Mouse (Mus musculus) limb, embryonic 15.5 days (tissue): ENCODE measurements around the gene Cd200r4. TPM values are rescaled to one million over a fixed set of nuclear protein-coding genes. Genes with fewer than 3 reads are reported as not detected.
"Not testable (repeated sequence)": the region's sequence is repeated elsewhere in the genome, so short reads cannot be mapped to it uniquely, and the experiment has no call there.

Source experiments
- ATAC-seq: fragments of 200-750 bp; cut with Nextera tagmentation; 2 replicates; pipeline ENCODE4 v1.8.0; 2017; ENCODE audit warnings: low read depth, moderate TSS enrichment; ENCODE audit not compliant: insufficient number of reproducible peaks, low FRiP score, low TSS enrichment
- H3K27ac ChIP-seq: fragments of 300-500 bp; sonication (generic); 2 replicates; pipeline ENCODE4 v1.5.1; 2015; ENCODE audit warnings: moderate library complexity, mild to moderate bottlenecking, inconsistent platforms
- H3K27me3 ChIP-seq: fragments of 300-500 bp; sonication (generic); 2 replicates; pipeline ENCODE4 v1.6.1; 2015; ENCODE audit warnings: inconsistent platforms
- H3K36me3 ChIP-seq: fragments of 300-500 bp; sonication (generic); 2 replicates; pipeline ENCODE4 v1.6.1; 2015; ENCODE audit warnings: inconsistent platforms
- H3K4me1 ChIP-seq: fragments of 300-500 bp; sonication (generic); 2 replicates; pipeline ENCODE4 v1.6.1; 2015; ENCODE audit warnings: inconsistent platforms
- H3K4me2 ChIP-seq: fragments of 300-500 bp; sonication (generic); 2 replicates; pipeline ENCODE4 v1.6.1; 2015; ENCODE audit warnings: mild to moderate bottlenecking, inconsistent platforms
- H3K4me3 ChIP-seq: fragments of 300-500 bp; sonication (generic); 2 replicates; pipeline ENCODE4 v1.5.1; 2015; ENCODE audit warnings: mild to moderate bottlenecking, inconsistent platforms
- H3K9ac ChIP-seq: fragments of 300-500 bp; sonication (generic); 2 replicates; pipeline ENCODE4 v1.6.1; 2015; ENCODE audit warnings: inconsistent platforms
- H3K9me3 ChIP-seq: fragments of 300-500 bp; sonication (generic); 2 replicates; pipeline ENCODE4 v1.6.1; 2016; ENCODE audit warnings: inconsistent platforms
- WGBS: fragments of 180-500 bp; shearing (Covaris S2); methylation state at CpG from one replicate; pipeline ENCODE4 v1.1.7; 2015; 5-methylcytosine and 5-hydroxymethylcytosine counted together
- polyA plus RNA-seq: library from polyadenylated mRNA; unstranded; fragments of >200 nt; fragmentation: Nextera tagmentation; extraction: Ambion mirVana; gene quantifications from 2 replicates; pipeline ENCODE4 v1.2.1, GENCODE M21; 2015

Cd200r4 gene
- polyA plus RNA-seq, 1 experiment from 2014 or later, result 0.76 TPM

DNA sequence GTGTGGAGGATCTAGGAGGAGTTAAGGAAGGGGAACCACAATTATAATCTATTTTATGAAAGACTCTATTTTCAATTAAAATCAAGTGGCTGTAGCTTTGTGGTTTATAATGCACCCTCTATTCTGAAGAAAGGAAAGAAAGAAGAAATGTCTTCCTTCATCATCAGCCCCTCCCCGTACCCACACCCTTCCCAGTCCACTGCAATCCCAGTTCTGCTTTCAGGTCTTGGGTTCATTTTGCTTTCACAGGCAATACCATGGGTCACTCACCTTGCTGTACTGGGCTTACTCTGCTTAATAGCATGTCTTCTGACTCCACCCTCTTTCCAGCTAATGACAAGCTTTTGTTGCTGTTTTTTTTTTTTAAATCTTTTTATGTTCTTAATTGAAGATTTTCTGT lies 24.6 kb upstream of the Cd200r4 start:
- Histone ChIP-seq H3K4me3 (no peak overlapping the region), H3K27ac (no peak overlapping the region), H3K27me3 (no peaks in the 10 kb centered on the region), H3K4me2 (no peak overlapping the region), H3K9me3 (no peaks in the 10 kb centered on the region), H3K36me3 (no peaks in the 10 kb centered on the region), H3K4me1 (no peaks in the 10 kb centered on the region), H3K9ac (no peak overlapping the region)
- WGBS, result 90% methylated on average over 1 of the region's 1 CpGs
- no peak for ATAC-seq

DNA sequence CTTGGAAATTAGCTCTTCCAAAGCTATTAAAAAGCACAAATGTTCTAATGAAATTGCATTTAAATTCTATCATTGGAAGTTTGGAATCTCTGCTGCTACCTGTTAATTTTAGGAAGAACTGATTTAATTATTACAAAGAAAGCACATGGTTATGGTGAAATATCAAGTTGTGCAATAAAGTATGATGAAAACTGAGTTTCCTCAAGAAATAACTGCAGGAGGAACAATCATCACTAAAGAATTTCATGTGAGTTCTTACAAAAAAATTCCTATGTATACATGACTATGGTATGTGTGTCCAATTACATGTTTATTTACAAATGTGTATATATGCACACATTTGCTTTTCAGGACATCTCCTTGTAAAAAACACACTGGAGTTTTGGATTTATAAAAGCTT lies 17.1 kb upstream of the Cd200r4 start:
- no peak overlapping the region for H3K4me3 ChIP-seq
- no peaks in the 10 kb centered on the region for H3K9me3 ChIP-seq
- no peaks in the 10 kb centered on the region for H3K4me1 ChIP-seq
- H3K27ac ChIP-seq, result no peak overlapping the region
- H3K9ac ChIP-seq, result no peak overlapping the region
- no peaks in the 10 kb centered on the region for H3K36me3 ChIP-seq
- H3K27me3 ChIP-seq, result no peaks in the 10 kb centered on the region
- no peak for ATAC-seq
- no peak overlapping the region for H3K4me2 ChIP-seq

DNA sequence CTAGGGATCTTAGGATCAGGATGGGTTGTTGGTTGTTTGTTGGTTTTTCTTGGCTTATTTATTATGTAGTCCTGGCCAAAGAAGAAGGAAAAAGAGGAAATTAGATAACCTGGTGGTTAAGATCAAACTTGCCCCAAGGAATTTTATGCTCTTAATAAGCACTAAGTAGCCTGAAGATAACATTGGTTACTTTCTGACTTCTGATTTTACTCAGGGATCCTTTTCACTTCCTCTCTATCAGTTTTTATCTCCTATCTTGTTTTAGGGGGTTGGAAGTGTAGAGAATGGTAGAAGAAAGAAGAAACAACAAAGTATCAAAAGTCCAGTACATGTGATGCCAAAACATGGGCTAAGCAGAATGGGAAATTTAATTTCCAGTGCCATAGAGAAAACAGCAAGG lies 5.6 kb upstream of the Cd200r4 start:
- no peak overlapping the region for H3K27ac ChIP-seq
- H3K9me3 ChIP-seq, result no peaks in the 10 kb centered on the region
- H3K27me3 ChIP-seq, result no peaks in the 10 kb centered on the region
- H3K9ac ChIP-seq, result no peak overlapping the region
- ATAC-seq, result no peak
- H3K4me2 ChIP-seq, result no peak overlapping the region
- no peaks in the 10 kb centered on the region for H3K36me3 ChIP-seq
- no peak overlapping the region for H3K4me3 ChIP-seq
- H3K4me1 ChIP-seq, result no peaks in the 10 kb centered on the region

DNA sequence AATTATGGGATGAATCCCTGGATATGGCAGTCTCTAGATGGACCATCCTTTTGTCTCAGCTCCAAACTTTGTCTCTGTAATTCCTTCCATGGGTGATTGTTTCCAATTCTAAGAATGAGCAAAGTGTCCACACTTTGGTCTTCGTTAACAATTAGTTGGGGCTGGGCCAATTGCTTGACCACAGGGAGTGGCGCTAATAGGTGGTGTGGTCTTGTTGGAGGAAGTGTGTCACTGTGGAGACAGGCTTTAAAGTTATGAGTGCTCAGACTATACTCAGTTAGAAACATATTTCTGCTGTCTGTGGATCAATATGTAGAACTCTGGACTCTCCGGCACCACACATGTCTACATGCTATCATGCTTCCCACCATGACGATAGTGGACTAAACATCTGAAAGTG lies 1.3 kb upstream of the Cd200r4 start:
- not testable (repeated sequence) for H3K4me2 ChIP-seq, H3K4me3 ChIP-seq, H3K9me3 ChIP-seq, H3K27ac ChIP-seq, H3K4me1 ChIP-seq, ATAC-seq, H3K27me3 ChIP-seq, H3K36me3 ChIP-seq, H3K9ac ChIP-seq
- WGBS, result 93% methylated on average over 4 of the region's 4 CpGs

DNA sequence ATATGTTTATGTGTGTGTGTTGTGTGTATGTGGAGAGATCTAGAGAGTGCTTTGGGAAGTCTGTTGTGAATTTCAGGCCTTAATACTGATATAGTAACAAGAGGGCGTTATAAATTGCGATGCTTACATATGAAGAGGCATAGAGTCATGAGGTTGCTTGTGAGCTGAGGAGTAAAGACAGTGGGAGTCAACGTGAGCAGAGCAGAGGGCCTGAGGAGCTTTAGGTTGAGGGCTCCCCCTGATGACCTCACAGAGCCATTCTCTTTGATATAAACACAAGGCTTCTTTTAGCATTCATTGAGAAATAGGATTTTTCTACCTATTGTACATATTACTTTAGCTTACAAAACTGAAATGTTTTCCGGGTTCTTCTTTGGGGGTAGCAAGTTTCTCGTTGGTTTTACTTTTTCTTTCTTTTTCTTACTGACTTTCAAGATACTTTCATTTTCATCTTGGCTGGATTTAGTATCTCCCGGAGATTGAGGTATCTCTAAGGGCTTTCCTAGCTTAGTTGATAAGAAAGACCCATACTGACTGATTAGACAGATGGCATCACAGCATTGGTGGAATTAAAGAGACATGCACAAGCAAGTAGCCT lies 1.0 kb downstream of the Cd200r4 start:
- Histone ChIP-seq H3K36me3 (no peaks in the 10 kb centered on the region), H3K9me3 (no peaks in the 10 kb centered on the region), H3K4me3 (no peak overlapping the region), H3K4me2 (no peak overlapping the region), H3K27me3 (no peaks in the 10 kb centered on the region), H3K4me1 (no peaks in the 10 kb centered on the region), H3K27ac (no peak overlapping the region), H3K9ac (no peak overlapping the region)
- no peak for ATAC-seq
- WGBS, result 83% methylated on average over 6 of the region's 6 CpGs

DNA sequence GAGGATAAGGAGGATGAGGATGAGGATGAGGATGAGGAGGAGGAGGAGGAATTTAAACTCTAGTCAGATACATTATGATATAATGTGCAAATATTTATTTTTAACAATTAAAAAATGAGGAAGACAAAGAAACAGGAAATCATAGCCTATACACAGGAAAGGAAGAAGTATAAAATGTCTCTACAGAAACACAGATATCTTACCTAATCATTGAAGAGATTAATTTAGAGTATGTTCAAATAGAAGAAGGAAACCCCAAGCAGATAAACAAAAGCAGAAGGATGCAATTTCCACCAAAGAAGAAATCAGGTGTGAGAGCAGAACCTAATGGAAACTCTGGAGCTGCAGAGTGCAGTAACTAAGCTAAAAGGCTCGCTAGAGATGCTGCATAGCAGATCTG lies 6.5 kb downstream of the Cd200r4 start:
- no peak for ATAC-seq
- 33% methylated on average over 1 of the region's 1 CpGs for WGBS
- no peak overlapping the region for H3K9ac ChIP-seq
- H3K9me3 ChIP-seq, result no peaks in the 10 kb centered on the region
- H3K36me3 ChIP-seq, result no peaks in the 10 kb centered on the region
- H3K4me1 ChIP-seq, result no peaks in the 10 kb centered on the region
- H3K27ac ChIP-seq, result no peak overlapping the region
- H3K4me2 ChIP-seq, result no peak overlapping the region
- H3K4me3 ChIP-seq, result no peak overlapping the region
- H3K27me3 ChIP-seq, result no peaks in the 10 kb centered on the region

DNA sequence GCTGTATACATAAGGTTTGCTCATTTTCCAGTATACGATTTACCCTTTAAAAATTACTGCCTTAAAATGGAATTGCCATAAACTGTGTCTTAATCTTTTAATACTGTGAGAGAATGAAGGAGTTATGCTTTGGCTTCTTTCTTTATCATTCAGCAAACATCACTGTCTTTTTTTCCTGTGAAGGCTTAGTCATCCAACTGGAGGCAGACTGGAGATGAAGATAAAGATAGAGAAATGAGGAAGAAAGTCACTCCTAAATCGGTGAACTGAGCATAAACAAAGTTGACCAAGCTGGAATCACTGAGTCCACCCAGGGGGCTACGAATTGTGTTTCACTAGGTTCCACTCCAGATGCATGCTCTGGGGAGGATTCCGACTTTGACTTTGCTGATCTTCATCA lies 9.0 kb downstream of the Cd200r4 start:
- H3K9ac ChIP-seq, result no peak overlapping the region
- H3K27me3 ChIP-seq, result no peaks in the 10 kb centered on the region
- no peaks in the 10 kb centered on the region for H3K4me1 ChIP-seq
- no peak overlapping the region for H3K4me3 ChIP-seq
- 78% methylated on average over 4 of the region's 4 CpGs for WGBS
- no peak overlapping the region for H3K27ac ChIP-seq
- no peak for ATAC-seq
- H3K9me3 ChIP-seq, result no peaks in the 10 kb centered on the region
- H3K4me2 ChIP-seq, result no peak overlapping the region
- no peaks in the 10 kb centered on the region for H3K36me3 ChIP-seq

DNA sequence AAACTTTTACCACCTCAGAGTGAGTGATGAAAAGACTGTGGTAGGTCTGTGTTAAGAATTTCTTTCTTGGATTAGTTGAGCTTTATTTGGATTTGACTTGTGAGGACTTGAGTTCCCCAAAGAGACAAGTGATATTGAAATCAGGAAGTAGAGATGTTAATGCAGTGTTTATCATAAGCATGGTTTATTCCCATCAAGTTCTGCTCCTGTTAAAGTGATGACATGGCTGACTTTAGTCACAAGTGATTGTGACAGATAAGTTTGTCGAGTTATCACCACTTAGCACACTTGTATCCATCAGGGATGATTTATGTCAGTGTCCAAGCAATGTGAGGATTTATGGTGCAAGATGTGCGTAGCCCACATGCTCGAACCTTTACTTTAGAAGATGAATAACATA lies 20.8 kb downstream of the Cd200r4 start:
- ATAC-seq, result no peak
- no peak overlapping the region for H3K9ac ChIP-seq
- no peak overlapping the region for H3K4me3 ChIP-seq
- no peak overlapping the region for H3K27ac ChIP-seq
- H3K4me1 ChIP-seq, result no peaks in the 10 kb centered on the region
- H3K27me3 ChIP-seq, result no peaks in the 10 kb centered on the region
- H3K9me3 ChIP-seq, result no peaks in the 10 kb centered on the region
- H3K4me2 ChIP-seq, result no peak overlapping the region
- 65% methylated on average over 3 of the region's 3 CpGs for WGBS
- no peaks in the 10 kb centered on the region for H3K36me3 ChIP-seq

DNA sequence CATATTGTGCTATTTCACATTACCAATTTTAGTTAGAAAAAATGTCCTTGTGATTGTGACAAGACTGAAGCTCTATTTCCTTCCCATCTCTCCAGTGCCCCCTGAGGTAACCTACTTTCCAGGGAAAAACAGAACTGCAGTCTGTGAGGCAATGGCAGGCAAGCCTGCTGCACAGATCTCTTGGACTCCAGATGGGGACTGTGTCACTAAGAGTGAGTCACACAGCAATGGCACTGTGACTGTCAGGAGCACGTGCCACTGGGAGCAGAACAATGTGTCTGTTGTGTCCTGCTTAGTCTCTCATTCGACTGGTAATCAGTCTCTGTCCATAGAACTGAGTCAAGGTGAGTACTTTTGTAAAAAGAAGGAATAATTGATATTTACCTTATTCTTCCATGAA lies 21.7 kb downstream of the Cd200r4 start:
- ATAC-seq, H3K27ac ChIP-seq, H3K9me3 ChIP-seq, H3K4me3 ChIP-seq, H3K4me1 ChIP-seq, H3K27me3 ChIP-seq, H3K36me3 ChIP-seq, H3K9ac ChIP-seq, H3K4me2 ChIP-seq: not testable (repeated sequence)
- WGBS, result 53% methylated on average over 2 of the region's 2 CpGs

DNA sequence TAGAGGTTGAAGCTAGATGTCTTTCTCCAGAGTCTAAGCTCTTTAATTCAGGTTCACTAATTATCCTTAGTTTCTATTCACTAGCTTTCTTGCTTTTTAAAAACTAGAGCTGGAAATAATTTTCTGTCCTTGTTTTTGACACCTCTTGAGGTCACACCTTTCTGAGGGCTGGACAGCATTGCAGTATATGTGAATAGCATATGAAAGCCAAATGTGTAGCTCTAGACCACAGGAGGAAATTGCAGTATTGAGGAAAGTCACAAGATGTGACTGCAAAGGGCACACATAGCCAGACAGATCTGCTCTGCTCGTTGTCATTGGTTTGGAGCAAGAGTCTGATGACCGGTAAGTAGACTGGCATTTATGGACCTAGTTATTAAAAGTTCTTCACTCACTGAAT lies 55.3 kb downstream of the Cd200r4 start, which contains the start of gene Cd200r2:
Gene Cd200r2 (plus strand): TSS at position 301 of the 400 bp plus-strand sequence.
- H3K9me3 ChIP-seq, result no peaks in the 10 kb centered on the region
- H3K4me1 ChIP-seq, result no peaks in the 10 kb centered on the region
- H3K4me2 ChIP-seq, result no peak within 1 kb of the TSS
- no peak for ATAC-seq
- 91% methylated on average over 2 of the region's 2 CpGs for WGBS
- no peak within 1 kb of the TSS for H3K4me3 ChIP-seq
- no peak within 1 kb of the TSS for H3K9ac ChIP-seq
- no peaks in the 10 kb centered on the region for H3K27me3 ChIP-seq
- H3K36me3 ChIP-seq, result no peaks in the 10 kb centered on the region
- no peak within 1 kb of the TSS for H3K27ac ChIP-seq

DNA sequence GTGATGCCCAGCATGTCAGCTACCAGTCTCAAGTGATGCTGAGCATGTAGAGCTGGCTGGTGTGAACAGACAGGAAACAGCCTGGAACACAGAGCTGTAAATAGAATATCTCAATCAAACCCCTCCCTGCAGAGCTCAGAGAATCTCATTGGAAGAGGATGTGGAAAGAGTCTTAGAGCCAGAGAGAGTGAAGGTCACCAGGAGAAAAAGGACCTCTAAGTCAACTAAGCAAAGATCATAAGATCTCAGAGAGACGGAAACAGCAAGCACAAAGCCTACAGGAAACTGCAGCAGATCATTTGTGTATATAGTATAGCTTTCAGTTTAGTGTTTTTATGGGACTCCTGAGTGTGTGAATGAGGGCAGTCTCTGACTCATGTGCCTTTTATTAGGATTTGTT lies 63.6 kb downstream of the Cd200r4 start:
- H3K9me3 ChIP-seq, result no peaks in the 10 kb centered on the region

DNA sequence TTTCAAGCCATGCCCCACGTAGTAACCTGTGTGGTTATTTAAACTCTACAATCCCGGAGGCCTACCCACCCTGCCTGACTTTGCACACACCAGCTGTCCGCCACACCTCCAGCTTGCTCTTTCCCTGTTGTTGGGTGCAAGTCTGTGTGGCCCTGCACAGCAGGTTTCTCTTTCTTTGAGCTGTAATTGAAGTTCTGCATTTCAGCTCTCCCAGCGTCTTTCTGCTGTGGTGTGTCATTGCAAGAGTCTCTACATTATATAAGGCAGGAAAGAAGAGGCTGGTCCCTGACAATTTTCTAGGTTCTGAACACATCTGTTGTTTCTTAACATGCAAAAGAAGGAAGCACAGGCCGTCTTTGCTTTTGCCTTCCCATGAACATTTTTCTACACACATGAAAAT lies 65.1 kb downstream of the Cd200r4 start:
- Histone ChIP-seq H3K27ac (no peak overlapping the region), H3K4me1 (no peaks in the 10 kb centered on the region), H3K4me2 (no peak overlapping the region), H3K27me3 (no peaks in the 10 kb centered on the region), H3K36me3 (no peaks in the 10 kb centered on the region), H3K9ac (no peak overlapping the region), H3K9me3 (no peaks in the 10 kb centered on the region), H3K4me3 (no peak overlapping the region)
- ATAC-seq, result no peak
- WGBS, result 72% methylated on average over 5 of the region's 5 CpGs

More for the DNA sequence above, 63.6 kb downstream of the Cd200r4 start:
- Histone ChIP-seq H3K4me1 (no peaks in the 10 kb centered on the region), H3K4me2 (no peak overlapping the region), H3K36me3 (no peaks in the 10 kb centered on the region), H3K4me3 (no peak overlapping the region), H3K9ac (no peak overlapping the region), H3K27ac (no peak overlapping the region), H3K27me3 (no peaks in the 10 kb centered on the region)
- WGBS, result 48% methylated on average over 1 of the region's 1 CpGs
- ATAC-seq, result no peak

DNA sequence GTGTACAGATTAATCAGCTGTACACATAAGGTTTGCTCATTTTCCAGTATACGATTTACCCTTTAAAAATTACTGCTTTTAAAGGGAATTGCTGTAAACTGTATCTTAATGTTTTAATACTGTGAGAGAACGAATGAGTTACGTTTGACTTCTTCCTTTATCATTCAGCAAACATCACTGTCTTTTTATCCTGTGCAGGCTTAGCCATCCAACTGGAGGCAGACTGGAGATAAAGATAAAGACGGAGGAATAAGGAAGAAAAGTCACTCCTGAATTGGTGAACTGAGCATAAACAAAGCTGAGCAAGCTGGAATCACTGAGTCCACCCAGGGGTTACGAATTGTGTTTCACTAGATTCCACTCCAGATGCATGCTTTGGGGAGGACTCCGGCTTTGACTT lies 66.1 kb downstream of the Cd200r4 start:
- Histone ChIP-seq H3K27ac (no peak overlapping the region), H3K36me3 (no peaks in the 10 kb centered on the region), H3K4me3 (no peak overlapping the region), H3K27me3 (no peaks in the 10 kb centered on the region), H3K4me1 (no peaks in the 10 kb centered on the region), H3K9ac (no peak overlapping the region), H3K4me2 (no peak overlapping the region), H3K9me3 (no peaks in the 10 kb centered on the region)
- ATAC-seq, result no peak
- 82% methylated on average over 6 of the region's 6 CpGs for WGBS
